Mouse (Mus musculus): ENCODE results near the gene Evi2a. TPM values are rescaled to one million over a fixed set of nuclear protein-coding genes. Genes with fewer than 3 reads are reported as not detected.

The Evi2a gene
- polyA plus RNA-seq, 1 experiment from 2014 or later: 3.3 TPM

- ATAC-seq (replicated peaks; ENCODE audit: low FRiP score, low read depth) (no peak), DNase-seq (ENCODE audit: low spot score) (no peak)
- no peak overlapping the region for H3K4me2 ChIP-seq (ENCODE audit: low read length)
- 88% methylated on average over 5 of the region's 5 CpGs for WGBS
- no peak overlapping the region for H3K9ac ChIP-seq (ENCODE audit: low read depth, low read length)
- H3K27me3 ChIP-seq (ENCODE audit: insufficient read depth, low read length): no peaks in the 10 kb centered on the region
- TF ChIP-seq CTCF (IDR thresholded peaks at IDR 0.05; ENCODE audit: low read depth): no peak
- 0 out of 2 replicates have a peak, but pooled peaks cover 4% of the 10 kb centered on the region for H3K4me1 ChIP-seq (replicated peaks; ENCODE audit: insufficient read depth, low read length)
- H3K9me3 ChIP-seq (replicated peaks; ENCODE audit: low read length): no peaks in the 10 kb centered on the region
- H3K27ac ChIP-seq: peak overlapping the region; percentile 60; the same call in 1 of the 2 replicates
- H3K4me3 ChIP-seq (replicated peaks; ENCODE audit: low read depth, low read length): no peak overlapping the region
- peaks cover 12% of the 10 kb centered on the region; the same call in 1 of the 2 replicates for H3K36me3 ChIP-seq (ENCODE audit: insufficient read depth, low read length)
Observed at GRCm38 (mm10) chr11:79527739-79528384, 2.5 kb downstream of the Evi2a start.

DNA sequence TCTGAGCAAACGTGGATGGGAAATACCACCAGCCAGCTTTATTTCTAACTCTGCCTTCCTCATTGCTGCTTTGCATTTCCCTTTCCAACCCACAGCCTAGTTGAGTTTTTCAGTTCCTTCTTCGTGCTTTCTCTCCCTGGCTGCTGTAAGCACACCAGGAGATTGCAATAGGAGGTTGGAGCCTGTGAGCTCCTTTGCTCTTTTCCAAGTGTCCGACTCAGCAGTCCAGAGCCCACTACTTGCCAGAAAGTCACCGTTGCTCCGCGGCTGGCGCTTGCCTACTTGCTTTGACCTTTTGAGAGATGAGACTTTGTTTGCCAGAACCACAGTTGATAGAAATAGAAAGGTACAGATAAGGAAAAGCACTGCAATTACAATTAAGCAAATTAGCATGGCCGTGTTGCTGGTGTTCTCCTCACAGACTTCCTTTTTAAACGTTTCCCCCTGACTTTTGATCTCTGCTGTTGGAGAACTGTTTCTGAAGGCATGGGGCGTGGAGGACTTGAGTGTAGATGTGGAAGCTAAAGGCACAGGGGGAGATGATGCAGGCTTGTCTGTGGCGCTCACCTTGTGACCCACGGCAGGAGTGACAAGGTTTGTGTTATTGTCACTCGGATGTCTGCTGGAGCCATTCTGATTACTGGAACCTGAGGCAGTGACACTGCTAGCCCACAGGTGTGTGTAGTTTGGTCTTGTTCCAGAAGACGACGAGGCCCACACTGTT is 3.2 kb downstream of the Evi2a start:
- Histone ChIP-seq H3K9ac (ENCODE audit: low read depth, low read length) (no peak overlapping the region), H3K9me3 (replicated peaks; ENCODE audit: low read length) (no peaks in the 10 kb centered on the region), H3K36me3 (ENCODE audit: insufficient read depth, low read length) (peaks cover 12% of the 10 kb centered on the region; the same call in 1 of the 2 replicates), H3K4me2 (ENCODE audit: low read length) (no peak overlapping the region), H3K4me3 (replicated peaks; ENCODE audit: low read depth, low read length) (no peak overlapping the region), H3K27ac (peak overlapping the region; percentile 60), H3K27me3 (ENCODE audit: insufficient read depth, low read length) (no peaks in the 10 kb centered on the region), H3K4me1 (replicated peaks; ENCODE audit: insufficient read depth, low read length) (0 out of 2 replicates have a peak, but pooled peaks cover 4% of the 10 kb centered on the region)
- no peak for DNase-seq (ENCODE audit: low spot score)
- no peak for ATAC-seq (replicated peaks; ENCODE audit: low FRiP score, low read depth)
- WGBS: 64% methylated on average over 15 of the region's 15 CpGs
- TF ChIP-seq CTCF (IDR thresholded peaks at IDR 0.05; ENCODE audit: low read depth): no peak

- no peak for TF ChIP-seq CTCF (IDR thresholded peaks at IDR 0.05; ENCODE audit: low read depth)
- 90% methylated on average over 3 of the region's 3 CpGs for WGBS
- Histone ChIP-seq H3K4me3 (replicated peaks; ENCODE audit: low read depth, low read length) (no peak overlapping the region), H3K36me3 (ENCODE audit: insufficient read depth, low read length) (peaks cover 12% of the 10 kb centered on the region; the same call in 1 of the 2 replicates), H3K9me3 (replicated peaks; ENCODE audit: low read length) (no peaks in the 10 kb centered on the region), H3K4me1 (replicated peaks; ENCODE audit: insufficient read depth, low read length) (0 out of 2 replicates have a peak, but pooled peaks cover 4% of the 10 kb centered on the region), H3K4me2 (ENCODE audit: low read length) (no peak overlapping the region), H3K9ac (ENCODE audit: low read depth, low read length) (no peak overlapping the region), H3K27ac (no peak overlapping the region), H3K27me3 (ENCODE audit: insufficient read depth, low read length) (no peaks in the 10 kb centered on the region)
- ATAC-seq (replicated peaks; ENCODE audit: low FRiP score, low read depth) (no peak), DNase-seq (ENCODE audit: low spot score) (no peak)
Observed at GRCm38 (mm10) chr11:79526549-79526948, 3.9 kb downstream of the Evi2a start.

DNA sequence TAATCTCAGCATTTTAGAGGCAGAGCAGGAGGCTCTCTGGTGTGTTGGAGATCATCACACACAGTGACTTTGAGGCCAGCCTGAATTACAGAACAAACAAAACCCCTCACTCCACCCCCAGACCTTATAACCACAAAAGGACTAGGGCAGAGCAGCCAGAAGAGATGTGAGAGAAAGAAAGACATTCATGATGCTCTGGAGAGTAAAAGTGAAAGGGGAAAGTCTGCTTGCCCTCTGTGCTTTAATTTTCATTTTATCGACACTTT is 6.2 kb downstream of the Evi2a start:
- Histone ChIP-seq H3K4me1 (replicated peaks; ENCODE audit: insufficient read depth, low read length) (0 out of 2 replicates have a peak, but pooled peaks cover 4% of the 10 kb centered on the region), H3K27me3 (ENCODE audit: insufficient read depth, low read length) (no peaks in the 10 kb centered on the region), H3K4me3 (replicated peaks; ENCODE audit: low read depth, low read length) (no peak overlapping the region), H3K9ac (ENCODE audit: low read depth, low read length) (no peak overlapping the region), H3K27ac (no peak overlapping the region), H3K36me3 (ENCODE audit: insufficient read depth, low read length) (peaks cover 9% of the 10 kb centered on the region; the same call in 1 of the 2 replicates), H3K4me2 (ENCODE audit: low read length) (no peak overlapping the region), H3K9me3 (replicated peaks; ENCODE audit: low read length) (no peaks in the 10 kb centered on the region)
- TF ChIP-seq CTCF (IDR thresholded peaks at IDR 0.05; ENCODE audit: low read depth): no peak
- DNase-seq (ENCODE audit: low spot score) (peak; percentile 46), ATAC-seq (replicated peaks; ENCODE audit: low FRiP score, low read depth) (no peak)
- WGBS: 41% methylated on average over 1 of the region's 1 CpGs

- ATAC-seq (replicated peaks; ENCODE audit: low FRiP score, low read depth): no peak
- no peaks in the 10 kb centered on the region for H3K9me3 ChIP-seq (replicated peaks; ENCODE audit: low read length)
- H3K4me1 ChIP-seq (replicated peaks; ENCODE audit: insufficient read depth, low read length): 0 out of 2 replicates have a peak, but pooled peaks cover 4% of the 10 kb centered on the region
- no peak for TF ChIP-seq CTCF (IDR thresholded peaks at IDR 0.05; ENCODE audit: low read depth)
- DNase-seq (ENCODE audit: low spot score): peak; percentile 31
- H3K4me3 ChIP-seq (replicated peaks; ENCODE audit: low read depth, low read length): no peak within 1 kb of the TSS
- WGBS: 37% methylated on average over 10 of the region's 10 CpGs
- no peak within 1 kb of the TSS for H3K27ac ChIP-seq
- H3K4me2 ChIP-seq (ENCODE audit: low read length): no peak within 1 kb of the TSS
- peaks cover 7% of the 10 kb centered on the region; the same call in 1 of the 2 replicates for H3K36me3 ChIP-seq (ENCODE audit: insufficient read depth, low read length)
- no peak within 1 kb of the TSS for H3K9ac ChIP-seq (ENCODE audit: low read depth, low read length)
- no peaks in the 10 kb centered on the region for H3K27me3 ChIP-seq (ENCODE audit: insufficient read depth, low read length)
Observed at GRCm38 (mm10) chr11:79523560-79524309, 6.7 kb downstream of the Evi2a start, which contains the start of gene Evi2b. Evi2b (minus strand) TSS chr11:79523762.

DNA sequence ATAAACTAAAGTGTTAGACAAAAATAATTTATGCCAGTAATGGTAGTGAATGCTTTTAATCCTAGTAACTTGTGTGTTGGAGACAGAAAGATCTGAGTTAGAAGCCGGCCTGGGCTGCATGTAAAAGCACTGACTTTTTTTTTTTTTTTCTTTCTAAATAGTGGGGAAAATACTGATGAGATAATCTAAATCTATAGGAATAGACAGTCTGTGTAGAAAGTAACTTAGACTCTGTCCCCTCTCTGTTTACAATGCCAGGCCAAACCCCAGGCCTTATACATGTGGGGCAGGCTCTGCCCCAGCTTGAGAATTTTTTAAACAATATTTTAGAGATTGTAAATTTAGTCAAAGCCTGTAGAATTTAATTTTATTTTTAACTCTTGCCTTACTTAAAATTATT is 7.5 kb downstream of the Evi2a start:
- Histone ChIP-seq H3K36me3 (ENCODE audit: insufficient read depth, low read length) (peaks cover 4% of the 10 kb centered on the region; the same call in 1 of the 2 replicates), H3K4me2 (ENCODE audit: low read length) (no peak overlapping the region), H3K27ac (no peak overlapping the region), H3K4me3 (replicated peaks; ENCODE audit: low read depth, low read length) (no peak overlapping the region), H3K9me3 (replicated peaks; ENCODE audit: low read length) (no peaks in the 10 kb centered on the region), H3K4me1 (replicated peaks; ENCODE audit: insufficient read depth, low read length) (0 out of 2 replicates have a peak, but pooled peaks cover 4% of the 10 kb centered on the region), H3K27me3 (ENCODE audit: insufficient read depth, low read length) (no peaks in the 10 kb centered on the region), H3K9ac (ENCODE audit: low read depth, low read length) (no peak overlapping the region)
- ATAC-seq (replicated peaks; ENCODE audit: low FRiP score, low read depth) (no peak), DNase-seq (ENCODE audit: low spot score) (no peak)
- TF ChIP-seq CTCF (IDR thresholded peaks at IDR 0.05; ENCODE audit: low read depth): no peak
- WGBS: 80% methylated on average over 1 of the region's 1 CpGs

All from kidney, postnatal 0 days (tissue).